Mouse (Mus musculus) liver, adult 2 months (tissue): ENCODE data around the gene Tsc1.

ENCODE experiments used
- CTCF ChIP-seq: fragments of 200-500 bp; IDR thresholded peaks from 2 replicates; pipeline ENCODE4 v1.5.1; 2011; ENCODE audit warnings: low read depth, low read length, control low read depth
- POLR2A ChIP-seq: fragments of 200-500 bp; IDR thresholded peaks from 2 replicates; pipeline ENCODE4 v1.6.1; 2011; ENCODE audit warnings: low read length, control low read depth; ENCODE audit not compliant: insufficient read depth; ENCODE audit errors: extremely low read depth

DNA sequence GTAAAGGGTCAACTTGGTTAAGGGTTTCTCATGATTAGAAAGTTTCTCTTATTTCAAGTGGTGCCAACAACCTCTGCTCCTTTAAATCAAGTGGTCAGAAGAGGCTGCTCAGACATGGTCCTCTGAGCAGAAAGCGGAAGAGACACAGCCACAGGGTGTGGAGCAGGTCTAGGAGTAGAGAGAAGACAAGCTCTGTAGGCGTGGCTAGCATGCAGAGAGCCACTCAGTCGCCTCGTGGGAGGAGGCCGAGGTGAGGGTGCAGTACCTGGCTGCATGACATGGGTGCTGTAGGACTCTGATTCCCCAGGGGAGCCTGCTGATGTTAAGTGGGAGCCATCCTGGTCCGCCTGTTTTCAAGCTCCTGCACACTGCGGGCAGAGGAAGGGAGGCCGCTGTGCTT, 15.2 kb downstream of the Tsc1 start:
- TF ChIP-seq CTCF (no peak), POLR2A (no peak)
